9 mouse cellular contexts compared by ENCODE assay signal in the genomic region with DNA sequence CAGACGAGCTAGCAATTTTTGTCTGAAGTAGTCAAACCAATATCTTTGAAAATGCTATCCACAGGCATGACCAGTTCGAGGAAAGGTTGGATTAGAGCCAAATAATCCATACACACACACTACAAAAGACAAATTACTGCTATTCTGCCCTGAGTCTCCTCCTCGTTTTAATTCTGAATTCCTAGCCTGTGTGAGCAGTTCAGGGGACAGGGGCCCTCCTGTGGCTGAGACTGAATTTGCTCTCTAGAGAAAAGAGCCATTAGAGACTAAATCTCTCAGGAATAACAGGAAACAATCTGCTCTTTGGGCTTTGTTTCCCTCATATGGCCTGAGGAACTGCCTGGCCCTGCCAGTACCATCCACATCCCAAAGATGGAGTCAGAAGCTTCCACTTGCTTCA. TPM values are rescaled to one million over a fixed set of nuclear protein-coding genes. Genes with fewer than 3 reads are reported as not detected.
DNase-seq lines count a peak whose midpoint lies in the region; ATAC-seq and TF ChIP-seq lines count a peak whose summit lies in the region.
"Had no signal": no experiment of that assay in that cellular context is flagged by ENCODE, and none has a peak within 500 bp of the region (broad histone marks: within the 10 kb centered on the region; RNA-seq: fewer than 3 reads in every experiment).

No protein-coding gene starts in this region.

- H3K27me3 ChIP-seq in cerebellum, adult 2 months (ENCODE audit: control insufficient read depth, insufficient read depth, low read length) = no peaks in the 10 kb centered on the region
- H3K27me3 ChIP-seq in splenic B cell, adult 2 months (ENCODE audit: control insufficient read depth, insufficient read depth, low read length, poor library complexity, severe bottlenecking) = no peaks in the 10 kb centered on the region

- no peaks in the 10 kb centered on the region for H3K36me3 ChIP-seq in splenic B cell, adult 2 months (ENCODE audit: control insufficient read depth, insufficient read depth, low read length, poor library complexity, severe bottlenecking)

- DNase-seq in cerebellum, adult 2 months = no peak
- DNase-seq in cerebellum, adult 18-20 months = no peak
- DNase-seq in kidney, postnatal 14 days = peak; percentile 55
- no peak for DNase-seq in kidney, adult 11 months
- DNase-seq in right cerebral cortex, adult 2 months (ENCODE audit: low spot score in 2 of 2) = peak; percentile 31 to 57
- no peak for DNase-seq in right cerebral cortex, adult 18-20 months
- peak; percentile 52 for DNase-seq in splenic B cell, adult 2 months (ENCODE audit: low read depth, low spot score)
- DNase-seq: right cerebral cortex, postnatal 25 days had no signal

- peaks cover 5% of the 10 kb centered on the region; the same call in 1 of the 2 replicates for H3K4me1 ChIP-seq in cerebellum, adult 2 months (ENCODE audit: control insufficient read depth, insufficient read depth, low read length)

- peak; percentile 35; the same call in 1 of the 2 replicates for TF ChIP-seq CTCF in cerebellum, adult 2 months (IDR thresholded peaks at IDR 0.05; ENCODE audit: borderline replicate concordance, insufficient read depth, low read depth, low read length)

- no peak overlapping the region for H3K27ac ChIP-seq in cerebellum, adult 2 months (ENCODE audit: insufficient read depth, low read length)

- 69% methylated on average over 3 of the region's 3 CpGs for WGBS in cerebellum, adult 2 months

- no peak for TF ChIP-seq POLR2A in cerebellum, adult 2 months (IDR thresholded peaks at IDR 0.05; ENCODE audit: borderline replicate concordance, insufficient read depth, low read length)

- no peak overlapping the region for H3K4me3 ChIP-seq in cerebellum, adult 2 months (replicated peaks; ENCODE audit: insufficient read depth, low read depth, low read length)

- no peak for ATAC-seq in erythroid progenitor cell, adult 5-6 weeks (replicated peaks; ENCODE audit: low FRiP score, poor library complexity, severe bottlenecking)

RNA-seq across cellular contexts. Expression of gene Rftn1, which starts 3.2 kb away (rescaled TPM):
- polyA plus RNA-seq in cerebellum, adult 2 months (2012; rRNA removed) = 13.7 and 16.8 TPM in 2 replicates
- total RNA-seq in erythroid progenitor cell, adult 5-6 weeks (2015; ENCODE audit: low replicate concordance) = 2.9 and 4.6 TPM in 2 replicates
- total RNA-seq in erythroid progenitor cell, adult 5-6 weeks (2017; ENCODE audit: low replicate concordance) = 3.6 and 5.4 TPM in 2 replicates

Comparison
In these comparisons a context has a peak if more than half of its experiments do, and no peak if none do; other contexts are left out.
1. DNase-seq: peak in kidney, postnatal 14 days (single experiment), right cerebral cortex, adult 2 months (2 of 2) and splenic B cell, adult 2 months (single experiment); none in cerebellum, adult 2 months (0 of 2), cerebellum, adult 18-20 months (0 of 2), kidney, adult 11 months (single experiment) and right cerebral cortex, adult 18-20 months (single experiment).